Mouse (Mus musculus) Muller cell, postnatal 12 days (primary cell): ENCODE results near the gene Esr1.
"Not testable (repeated sequence)": the region's sequence is repeated elsewhere in the genome, so short reads cannot be mapped to it uniquely, and the experiment has no call there.

Experiments used
- DNase-seq: peaks from one replicate; pipeline ENCODE4 v3.0.0-alpha.2; 2015; ENCODE audit errors: inconsistent ontology term

Gene Esr1

DNA sequence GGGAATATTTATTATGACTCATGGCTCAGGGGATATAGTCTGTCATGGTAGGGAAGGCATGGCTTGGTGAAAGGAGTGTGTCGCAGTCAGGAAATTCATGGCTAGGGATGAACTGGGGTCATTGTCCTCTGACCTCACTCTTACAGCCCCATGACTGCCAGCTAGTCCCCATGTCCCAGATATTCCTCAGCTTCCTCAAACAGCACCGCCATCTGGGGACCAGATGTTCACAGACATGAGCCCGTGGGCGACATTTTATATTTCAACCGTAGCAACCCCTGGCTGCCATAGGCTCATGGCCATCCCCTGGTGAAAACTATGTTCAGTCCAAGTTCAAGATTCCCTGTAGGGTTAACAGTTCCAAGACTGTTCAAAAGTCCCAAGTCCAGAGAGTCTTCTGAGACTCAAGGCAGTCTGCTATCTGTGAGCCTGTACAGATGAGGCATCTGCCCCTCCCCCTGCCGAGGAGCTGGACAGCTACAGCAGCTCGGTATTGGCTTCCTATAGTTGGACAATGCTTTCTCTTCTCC, 83.0 kb downstream of the Esr1 start:
- DNase-seq, result no peak

GRCm38 (mm10) chr10:4709915-4710314, 98.5 kb downstream of the Esr1 start:
- peak; percentile 50 for DNase-seq

GRCm38 (mm10) chr10:4711434-4711833, 100.0 kb downstream of the Esr1 start:
- no peak for DNase-seq

DNA sequence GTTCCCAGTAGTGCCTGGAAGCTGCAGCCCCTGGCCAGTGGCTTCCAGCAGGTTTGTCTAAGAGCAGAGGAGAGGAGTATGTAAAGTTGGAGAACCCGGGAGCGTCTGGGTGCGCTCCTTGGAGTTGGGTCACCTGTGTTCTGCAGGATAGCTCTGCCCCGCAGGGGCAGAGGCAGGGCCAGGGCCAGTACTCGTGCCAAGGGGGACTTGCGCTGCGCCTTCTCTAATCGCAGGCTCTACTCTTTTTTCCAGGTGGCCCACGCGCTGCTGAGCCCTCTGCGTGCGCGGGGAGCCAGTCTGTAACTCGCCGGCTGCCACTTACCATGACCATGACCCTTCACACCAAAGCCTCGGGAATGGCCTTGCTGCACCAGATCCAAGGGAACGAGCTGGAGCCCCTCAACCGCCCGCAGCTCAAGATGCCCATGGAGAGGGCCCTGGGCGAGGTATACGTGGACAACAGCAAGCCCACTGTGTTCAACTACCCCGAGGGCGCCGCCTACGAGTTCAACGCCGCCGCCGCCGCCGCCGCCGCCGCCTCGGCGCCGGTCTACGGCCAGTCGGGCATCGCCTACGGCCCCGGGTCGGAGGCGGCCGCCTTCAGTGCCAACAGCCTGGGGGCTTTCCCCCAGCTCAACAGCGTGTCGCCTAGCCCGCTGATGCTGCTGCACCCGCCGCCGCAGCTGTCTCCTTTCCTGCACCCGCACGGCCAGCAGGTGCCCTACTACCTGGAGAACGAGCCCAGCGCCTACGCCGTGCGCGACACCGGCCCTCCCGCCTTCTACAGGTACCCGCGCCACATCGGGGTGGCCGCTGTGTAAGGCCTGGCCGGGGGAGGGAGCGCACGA, 100.9 kb downstream of the Esr1 start:
- peak; percentile 37 for DNase-seq

DNA sequence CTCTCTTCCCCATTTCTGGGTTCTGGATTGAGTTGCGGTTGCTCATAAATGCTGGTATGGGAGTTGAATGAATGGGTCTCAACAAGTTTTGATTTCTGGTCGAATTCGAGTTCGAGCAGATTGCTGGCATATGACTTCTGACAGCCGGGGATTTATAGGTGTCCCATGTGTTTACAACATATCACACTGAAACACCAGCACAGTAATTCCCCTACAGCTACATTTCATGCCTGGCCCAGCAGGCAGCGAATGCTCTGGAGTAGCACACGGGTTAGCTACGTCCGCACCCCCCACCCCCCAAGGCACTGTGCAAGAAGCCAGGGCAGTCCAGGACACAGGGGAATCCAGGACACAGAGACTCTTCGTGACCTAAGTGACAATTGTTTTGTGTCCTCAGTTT, 102.0 kb downstream of the Esr1 start:
- DNase-seq, result no peak

DNA sequence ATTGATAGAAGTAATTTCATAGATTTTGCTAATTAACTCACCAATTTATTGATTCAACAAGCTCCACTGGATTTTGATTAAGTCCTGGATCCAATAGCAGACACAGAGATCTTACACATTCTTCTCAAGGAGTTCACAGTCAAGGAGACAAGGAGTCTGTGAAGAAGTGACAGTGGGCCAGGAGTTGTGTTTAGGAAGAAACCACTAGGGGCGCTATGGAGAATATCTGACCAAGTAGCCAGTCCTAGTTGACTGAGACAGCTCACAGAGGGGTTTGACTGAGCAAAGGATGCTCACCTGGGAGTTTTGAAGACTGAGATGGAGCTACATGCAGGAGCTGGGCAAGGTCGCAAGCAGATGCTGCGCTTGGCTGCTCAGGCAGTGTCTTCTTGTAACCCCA, 113.5 kb downstream of the Esr1 start:
- DNase-seq, result no peak

DNA sequence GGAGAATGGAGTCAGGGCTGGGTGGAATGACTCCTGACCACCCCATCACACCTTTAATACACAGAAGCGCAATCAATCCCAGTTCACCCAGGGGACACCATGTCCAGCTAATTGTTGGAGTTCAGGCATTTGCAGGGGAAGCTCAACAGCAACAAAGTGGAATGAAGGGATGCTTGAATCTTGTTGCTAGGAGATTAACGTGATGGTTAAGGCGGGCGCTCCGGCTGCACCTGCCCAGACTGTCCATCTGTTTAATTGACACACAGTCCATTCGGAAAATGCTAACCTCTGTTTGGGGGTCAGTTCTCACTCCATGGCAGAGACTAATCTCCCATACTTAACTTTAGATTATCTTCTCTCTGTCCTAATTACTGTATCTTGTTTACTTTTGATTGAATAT, 114.7 kb downstream of the Esr1 start:
- no peak for DNase-seq

GRCm38 (mm10) chr10:4732328-4732727, 120.9 kb downstream of the Esr1 start:
- DNase-seq, result no peak

DNA sequence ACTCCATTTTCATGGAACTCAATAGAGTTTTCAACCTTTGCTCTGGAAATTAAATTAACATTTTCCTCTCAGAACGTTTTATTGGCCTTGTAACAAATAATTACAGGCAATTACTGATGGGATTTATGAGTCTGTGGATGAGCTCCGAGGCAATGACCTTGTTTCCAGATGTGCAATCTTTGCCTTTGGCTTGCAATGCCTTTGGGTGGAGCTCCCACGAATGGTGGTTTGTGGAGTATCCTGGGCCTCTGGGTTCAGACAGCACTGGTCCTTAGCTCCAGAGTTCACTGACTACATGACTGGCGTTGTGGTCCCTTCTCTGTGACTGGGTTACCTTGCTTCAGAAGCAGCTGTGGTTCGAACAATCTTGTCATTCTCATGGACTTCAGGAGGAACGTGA, 122.6 kb downstream of the Esr1 start:
- no peak for DNase-seq

GRCm38 (mm10) chr10:4734942-4735341, 123.5 kb downstream of the Esr1 start:
- no peak for DNase-seq

DNA sequence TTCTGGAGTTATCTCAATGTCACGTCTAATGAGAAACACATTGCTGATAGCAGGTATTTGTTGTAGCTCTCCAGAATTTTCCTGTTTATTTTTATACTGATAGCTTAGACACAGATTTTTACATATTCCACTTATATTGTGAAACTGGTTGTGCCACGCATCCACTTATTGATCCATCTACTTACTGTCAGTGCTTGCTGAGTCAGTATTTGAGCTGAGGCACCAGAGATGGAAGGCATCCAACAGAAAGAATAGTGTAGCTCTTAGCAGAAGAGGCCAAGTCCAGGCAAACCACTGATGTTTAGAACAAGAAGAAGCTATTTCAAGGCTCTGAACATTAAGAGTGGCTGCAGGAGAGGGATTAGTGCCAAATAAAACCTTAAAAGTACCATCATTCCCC, 126.9 kb downstream of the Esr1 start:
- no peak for DNase-seq

DNA sequence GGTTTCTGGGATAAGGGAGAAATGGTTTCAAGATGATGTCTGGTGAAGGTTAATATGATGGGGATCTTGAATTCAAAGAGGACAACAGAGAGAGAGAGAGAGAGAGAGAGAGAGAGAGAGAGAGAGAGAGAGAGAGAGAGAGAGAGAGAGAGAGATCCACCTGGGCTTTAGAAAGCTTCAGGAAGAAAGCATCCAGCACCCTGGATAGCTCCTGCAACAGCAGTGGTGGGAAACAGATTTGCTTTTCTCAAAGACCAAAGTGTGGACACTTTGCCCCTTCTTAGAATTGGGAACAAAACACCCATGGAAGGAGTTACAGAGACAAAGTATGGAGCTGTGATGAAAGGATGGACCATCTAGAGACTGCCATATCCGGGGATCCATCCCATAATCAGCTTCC, 139.7 kb downstream of the Esr1 start:
- not testable (repeated sequence) for DNase-seq

DNA sequence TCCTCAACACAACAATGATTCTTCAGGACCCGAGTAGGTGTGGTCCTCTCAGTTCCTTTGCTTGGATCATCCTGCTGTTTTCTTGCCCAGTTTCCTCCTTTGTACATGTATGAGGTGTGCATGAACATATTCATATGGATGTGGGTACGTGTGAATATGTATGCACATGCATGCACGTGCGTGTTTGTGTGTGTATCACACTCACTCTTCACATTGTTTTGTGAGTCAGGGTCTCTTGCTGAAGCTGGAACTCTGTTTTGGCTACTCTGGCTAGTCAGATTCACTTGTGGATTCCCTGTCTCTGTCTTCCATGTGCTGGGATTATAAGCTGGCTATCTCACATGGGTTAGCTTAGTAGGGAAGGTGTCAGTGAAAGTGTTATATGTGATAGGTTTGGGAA, 141.6 kb downstream of the Esr1 start:
- DNase-seq, result no peak

- DNase-seq, result peak; percentile 83
Measured at GRCm38 (mm10) chr10:4775541-4775940, 164.1 kb downstream of the Esr1 start.

- DNase-seq, result peak; percentile 88
Measured at GRCm38 (mm10) chr10:4776007-4776713, 164.8 kb downstream of the Esr1 start.

DNA sequence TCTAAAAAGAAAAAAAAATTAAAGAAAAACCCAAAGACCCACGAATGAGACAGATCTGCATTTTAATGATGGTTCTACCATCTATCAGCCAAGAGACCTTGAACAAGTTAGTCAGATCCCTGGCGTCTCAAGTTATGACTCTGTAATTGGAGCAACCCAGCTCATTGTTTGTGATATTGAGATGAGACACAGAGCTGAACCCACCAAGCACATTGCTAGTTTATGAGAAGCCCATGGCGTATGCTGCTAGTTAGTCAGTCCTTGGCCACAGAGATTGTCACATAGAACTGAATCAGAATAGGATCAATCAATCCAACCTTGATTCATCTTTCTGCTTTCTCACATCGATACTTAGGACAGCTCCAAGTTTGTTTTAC, 165.3 kb downstream of the Esr1 start:
- DNase-seq, result peak; percentile 51

GRCm38 (mm10) chr10:4777996-4778395, 166.6 kb downstream of the Esr1 start:
- no peak for DNase-seq

DNA sequence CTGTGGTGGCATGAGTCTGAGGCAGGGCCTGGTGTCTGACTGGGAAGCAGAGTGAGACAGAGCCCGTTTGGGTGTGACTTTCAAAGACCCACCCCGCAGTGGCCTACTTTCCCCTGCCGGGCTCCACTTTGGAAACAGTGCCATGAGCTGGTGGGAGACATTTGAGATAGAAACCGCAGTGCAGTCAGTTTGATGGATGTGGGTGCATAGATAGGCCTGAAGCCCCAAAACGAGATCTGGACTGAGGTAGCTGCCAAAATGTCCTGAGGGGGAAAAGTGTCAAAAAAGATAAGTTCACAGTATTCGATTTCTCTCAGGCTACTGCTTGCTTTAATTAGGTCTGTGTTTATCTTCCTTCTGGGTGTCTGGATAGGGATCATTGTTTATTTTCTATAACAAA, 169.5 kb downstream of the Esr1 start:
- peak; percentile 79 for DNase-seq

GRCm38 (mm10) chr10:4787003-4787628, 175.7 kb downstream of the Esr1 start:
- no peak for DNase-seq

GRCm38 (mm10) chr10:4798268-4798808, 186.9 kb downstream of the Esr1 start:
- no peak for DNase-seq

- no peak for DNase-seq
Measured at GRCm38 (mm10) chr10:4824366-4824765, 213.0 kb downstream of the Esr1 start.

DNA sequence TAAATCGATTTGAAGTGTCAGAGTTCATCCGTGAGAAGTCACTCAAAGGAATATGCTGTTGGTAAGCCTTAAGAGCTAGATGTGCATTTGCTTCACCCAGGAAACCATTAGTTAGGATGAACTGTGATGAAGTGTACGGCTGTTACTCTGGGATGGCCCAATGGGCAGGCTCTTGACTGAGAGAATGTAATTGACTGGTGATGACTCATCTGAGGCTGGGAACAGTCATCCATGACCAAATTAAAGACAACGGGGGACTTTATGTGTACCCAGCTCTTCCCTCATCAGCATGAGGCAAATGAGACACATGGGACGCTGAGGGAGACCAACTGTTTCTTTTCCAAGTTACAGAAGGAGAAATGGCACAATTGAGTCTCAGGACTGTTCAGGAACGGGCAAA, 219.2 kb downstream of the Esr1 start:
- DNase-seq, result peak; percentile 49
